Mouse (Mus musculus): ENCODE data around the gene Gtf3c1.

Gene Gtf3c1

GRCm38 (mm10) chr7:125707186-125707585 is 394 bp downstream of the Gtf3c1 start:
- DNase-seq (ENCODE audit: low spot score in 2 of 2), result no peak

GRCm38 (mm10) chr7:125702791-125703190 is 4.8 kb downstream of the Gtf3c1 start:
- no peak for DNase-seq (ENCODE audit: low spot score in 2 of 2)

- no peak for DNase-seq (ENCODE audit: low spot score in 2 of 2)
Measured at GRCm38 (mm10) chr7:125694056-125694455, 13.5 kb downstream of the Gtf3c1 start.

GRCm38 (mm10) chr7:125690516-125690915 is 17.1 kb downstream of the Gtf3c1 start:
- no peak for DNase-seq (ENCODE audit: low spot score in 2 of 2)

- DNase-seq (ENCODE audit: low spot score in 2 of 2), result no peak
Measured at GRCm38 (mm10) chr7:125679936-125680335, 27.6 kb downstream of the Gtf3c1 start.

GRCm38 (mm10) chr7:125678756-125679155 is 28.8 kb downstream of the Gtf3c1 start:
- no peak for DNase-seq (ENCODE audit: low spot score in 2 of 2)

- peak in 1 of 2 experiments; percentile 21 for DNase-seq (ENCODE audit: low spot score in 2 of 2)
Measured at GRCm38 (mm10) chr7:125674916-125675315, 32.7 kb downstream of the Gtf3c1 start.

GRCm38 (mm10) chr7:125671396-125671795 is 36.2 kb downstream of the Gtf3c1 start:
- no peak for DNase-seq (ENCODE audit: low spot score in 2 of 2)

GRCm38 (mm10) chr7:125670865-125671264 is 36.7 kb downstream of the Gtf3c1 start:
- DNase-seq (ENCODE audit: low spot score in 2 of 2), result no peak

- no peak for DNase-seq (ENCODE audit: low spot score in 2 of 2)
Measured at GRCm38 (mm10) chr7:125663654-125664053, 43.9 kb downstream of the Gtf3c1 start.

GRCm38 (mm10) chr7:125657511-125657910 is 50.1 kb downstream of the Gtf3c1 start:
- DNase-seq (ENCODE audit: low spot score in 2 of 2), result no peak

GRCm38 (mm10) chr7:125649013-125649412 is 58.6 kb downstream of the Gtf3c1 start:
- no peak for DNase-seq (ENCODE audit: low spot score in 2 of 2)

GRCm38 (mm10) chr7:125645413-125645812 is 62.2 kb downstream of the Gtf3c1 start:
- DNase-seq (ENCODE audit: low spot score in 2 of 2), result no peak

- DNase-seq (ENCODE audit: low spot score in 2 of 2), result no peak
Measured at GRCm38 (mm10) chr7:125643880-125644279, 63.7 kb downstream of the Gtf3c1 start.

- DNase-seq (ENCODE audit: low spot score in 2 of 2), result peak; percentile 27 to 28
Measured at GRCm38 (mm10) chr7:125638870-125639386, 68.7 kb downstream of the Gtf3c1 start.

GRCm38 (mm10) chr7:125638376-125638775 is 69.2 kb downstream of the Gtf3c1 start:
- DNase-seq (ENCODE audit: low spot score in 2 of 2), result no peak

GRCm38 (mm10) chr7:125637220-125638140 is 70.1 kb downstream of the Gtf3c1 start:
- DNase-seq (ENCODE audit: low spot score in 2 of 2), result no peak

- no peak for DNase-seq (ENCODE audit: low spot score in 2 of 2)
Measured at GRCm38 (mm10) chr7:125630989-125631388, 76.6 kb downstream of the Gtf3c1 start.

GRCm38 (mm10) chr7:125630317-125630716 is 77.3 kb downstream of the Gtf3c1 start:
- peak; percentile 24 to 55 for DNase-seq (ENCODE audit: low spot score in 2 of 2)

- DNase-seq (ENCODE audit: low spot score in 2 of 2), result no peak
Measured at GRCm38 (mm10) chr7:125625829-125626228, 81.8 kb downstream of the Gtf3c1 start.

GRCm38 (mm10) chr7:125625219-125625618 is 82.4 kb downstream of the Gtf3c1 start:
- no peak for DNase-seq (ENCODE audit: low spot score in 2 of 2)

- no peak for DNase-seq (ENCODE audit: low spot score in 2 of 2)
Measured at GRCm38 (mm10) chr7:125622741-125623685, 84.6 kb downstream of the Gtf3c1 start.

All from heart, adult 9 months (tissue).